Mouse (Mus musculus) effector memory CD4-positive, alpha-beta T cell, adult 7 months (primary cell): ENCODE data around the gene Foxo4. TPM values are rescaled to one million over a fixed set of nuclear protein-coding genes. Genes with fewer than 3 reads are reported as not detected.

Source experiments
- polyA plus RNA-seq: library from polyadenylated mRNA; unstranded; fragments of 100-300 nt; shearing (Covaris generic); gene quantifications from one replicate; pipeline ENCODE4 v1.2.1, GENCODE M21; 2017

Foxo4 gene
- 1.6 TPM for polyA plus RNA-seq

DNA sequence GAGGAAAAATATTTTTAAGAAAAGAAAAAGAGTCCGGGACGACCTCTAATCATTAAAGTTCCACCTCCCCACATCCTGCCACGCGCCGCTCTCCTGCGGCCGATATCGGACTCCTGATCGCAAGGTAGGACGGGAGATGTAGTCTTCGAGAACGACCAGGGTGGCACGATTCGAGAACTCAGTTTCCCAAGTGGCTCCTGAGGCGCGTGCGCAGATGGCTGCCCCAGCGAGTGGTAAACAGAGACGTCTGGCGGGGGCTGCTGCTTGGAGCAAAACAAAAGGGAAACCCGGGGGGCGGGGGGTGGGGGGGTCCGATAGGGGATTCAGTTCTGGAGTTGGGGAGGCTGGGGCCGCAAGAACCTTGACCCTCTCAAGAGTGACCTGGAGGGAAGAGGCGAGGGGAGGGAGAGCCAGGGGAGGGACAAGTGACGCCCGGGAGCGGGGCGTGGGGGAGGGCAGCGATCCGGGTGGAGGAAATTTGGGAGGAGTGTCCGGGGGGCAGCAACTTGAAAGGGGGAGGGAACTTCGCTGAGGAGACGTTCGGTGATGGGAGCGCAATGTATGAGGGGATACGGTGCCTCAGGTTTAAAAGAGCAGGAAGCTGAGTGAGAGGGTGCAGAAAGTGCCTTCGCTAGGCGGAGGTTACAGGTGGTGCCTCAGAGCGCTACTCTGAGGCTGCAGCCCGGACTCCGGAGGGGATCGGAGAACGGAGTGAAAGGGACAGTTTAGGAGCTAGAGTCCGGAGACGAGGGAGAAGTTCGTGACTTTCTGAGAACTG lies at the start of gene Foxo4:
TSS of gene Foxo4 (plus strand) at position 577 of the 778 bp plus-strand sequence.

DNA sequence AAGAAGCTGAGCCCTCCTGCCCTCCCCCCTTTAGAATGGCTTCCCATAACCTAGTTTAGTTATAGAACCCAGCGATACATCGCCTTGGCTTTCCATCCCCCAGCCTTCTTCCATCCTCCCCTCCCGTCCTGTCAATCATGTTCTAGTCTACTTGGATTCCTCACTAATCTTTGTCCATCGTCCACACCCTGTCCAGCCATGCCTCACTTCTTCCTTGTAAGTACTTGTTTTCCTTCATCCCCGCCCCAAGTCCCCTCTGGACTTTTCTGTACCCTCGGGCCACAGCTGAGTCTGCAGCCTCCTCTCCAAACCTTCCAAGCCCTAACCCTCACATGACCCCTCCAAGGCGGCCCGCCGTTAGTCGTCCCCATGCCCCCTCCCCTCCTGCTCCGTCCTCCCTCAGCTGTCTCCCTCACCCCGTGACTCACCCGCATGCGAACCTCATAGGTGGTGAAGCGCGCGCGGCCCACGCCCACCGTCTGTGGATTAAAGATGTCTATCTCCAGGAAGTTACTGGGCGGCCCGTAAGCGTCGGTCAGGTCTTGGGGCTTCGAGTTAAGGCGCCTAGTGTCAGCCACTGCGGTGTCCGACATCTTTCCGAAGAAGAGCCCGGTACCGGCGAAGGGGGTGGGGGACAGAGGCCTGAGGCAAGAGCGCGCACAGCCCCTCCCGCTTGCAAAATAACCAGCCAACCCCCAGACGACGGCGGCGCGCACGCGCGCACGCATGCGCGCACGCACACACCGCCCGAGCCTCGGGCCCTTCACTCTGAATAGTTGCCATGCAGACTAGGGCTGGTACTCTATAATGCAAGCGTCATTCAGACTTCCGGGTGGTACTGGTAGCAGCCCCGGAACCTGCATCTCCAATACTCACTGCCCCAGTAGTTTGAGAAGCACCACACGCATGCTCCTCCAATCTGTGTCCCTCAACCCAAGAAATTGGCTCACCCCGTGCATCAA lies 32.2 kb upstream of the Foxo4 start, which contains the start of gene Snx12:
TSS of gene Snx12 (minus strand) at position 730 of the 962 bp plus-strand sequence.

DNA sequence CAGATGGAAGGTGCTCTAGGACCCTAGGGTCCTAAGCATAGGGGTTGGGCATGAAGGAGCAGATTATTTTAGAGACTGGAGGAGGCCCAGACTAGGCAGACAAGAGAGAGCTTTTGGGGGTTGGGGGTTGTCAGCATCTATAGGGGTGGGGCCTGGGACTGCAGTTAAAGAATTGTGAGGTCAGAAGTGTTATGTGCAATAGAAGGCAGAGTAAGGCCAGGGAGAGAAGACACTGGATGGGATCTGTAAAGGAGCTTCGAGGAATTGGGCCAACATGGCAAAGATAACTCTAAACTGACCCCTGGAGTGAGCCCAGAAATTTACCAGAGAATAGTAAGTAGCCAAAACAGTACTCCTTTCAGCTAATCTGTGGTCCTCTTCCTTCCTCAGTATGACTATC lies 9.6 kb downstream of the Foxo4 start, which contains the start of gene Gm614:
TSS of gene Gm614 (minus strand) at position 101 of the 400 bp plus-strand sequence.

DNA sequence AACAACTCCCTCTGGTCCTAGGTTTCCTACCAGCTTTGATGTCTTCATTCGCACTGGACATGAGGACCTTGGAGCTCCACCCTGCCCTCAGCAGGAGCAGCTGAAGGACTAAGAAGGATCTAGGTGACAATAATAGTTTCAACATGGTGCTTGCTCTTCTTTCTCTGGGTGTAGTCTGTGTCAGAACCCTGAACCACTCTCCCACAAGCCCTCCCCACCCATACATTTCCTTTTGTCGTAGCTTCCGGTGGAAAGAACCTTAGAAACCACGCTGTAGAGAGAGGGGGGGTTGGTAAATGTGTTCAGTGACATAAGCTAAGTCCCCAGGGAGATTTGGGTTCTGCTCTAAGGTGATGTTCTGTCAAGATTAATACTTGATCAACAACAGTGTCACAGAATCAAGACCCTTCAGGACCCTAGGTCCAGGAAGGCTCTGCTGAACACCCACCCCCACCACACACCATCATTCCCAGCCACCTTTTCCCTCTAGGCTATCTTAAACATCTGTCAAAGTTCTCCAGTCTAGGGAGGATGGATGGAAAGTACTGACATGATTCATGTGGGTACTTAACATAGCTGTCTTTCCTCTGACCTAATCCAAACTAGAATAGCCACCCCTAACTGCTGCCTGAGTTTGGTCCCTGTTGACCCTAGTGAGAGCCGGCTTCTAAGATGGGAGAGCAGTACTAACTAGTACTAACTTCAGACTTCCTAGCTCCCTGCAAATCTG lies 13.9 kb downstream of the Foxo4 start, which contains the start of gene Il2rg:
TSS of gene Il2rg (minus strand) at position 231 of the 730 bp plus-strand sequence.

DNA sequence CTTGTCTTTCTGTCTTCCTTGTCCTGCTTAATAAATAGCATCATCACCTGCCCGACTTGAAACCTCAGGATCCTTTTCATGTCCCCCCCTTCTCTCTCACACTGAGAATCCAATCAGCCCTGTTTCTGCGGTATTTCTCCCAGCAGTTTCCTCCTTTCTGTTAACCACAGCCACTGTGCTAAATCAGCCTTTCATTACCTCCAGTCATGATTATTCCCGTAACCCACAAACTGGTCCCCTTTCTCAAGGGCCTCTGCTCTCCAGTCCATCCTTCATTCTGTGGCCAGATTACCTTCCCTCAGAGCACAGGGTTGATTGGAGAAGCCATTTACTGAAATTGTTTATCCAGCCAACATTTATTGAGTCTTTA lies 14.4 kb downstream of the Foxo4 start, which contains the start of gene Gm20489:
TSS of gene Gm20489 (minus strand) at position 269 of the 370 bp plus-strand sequence.

DNA sequence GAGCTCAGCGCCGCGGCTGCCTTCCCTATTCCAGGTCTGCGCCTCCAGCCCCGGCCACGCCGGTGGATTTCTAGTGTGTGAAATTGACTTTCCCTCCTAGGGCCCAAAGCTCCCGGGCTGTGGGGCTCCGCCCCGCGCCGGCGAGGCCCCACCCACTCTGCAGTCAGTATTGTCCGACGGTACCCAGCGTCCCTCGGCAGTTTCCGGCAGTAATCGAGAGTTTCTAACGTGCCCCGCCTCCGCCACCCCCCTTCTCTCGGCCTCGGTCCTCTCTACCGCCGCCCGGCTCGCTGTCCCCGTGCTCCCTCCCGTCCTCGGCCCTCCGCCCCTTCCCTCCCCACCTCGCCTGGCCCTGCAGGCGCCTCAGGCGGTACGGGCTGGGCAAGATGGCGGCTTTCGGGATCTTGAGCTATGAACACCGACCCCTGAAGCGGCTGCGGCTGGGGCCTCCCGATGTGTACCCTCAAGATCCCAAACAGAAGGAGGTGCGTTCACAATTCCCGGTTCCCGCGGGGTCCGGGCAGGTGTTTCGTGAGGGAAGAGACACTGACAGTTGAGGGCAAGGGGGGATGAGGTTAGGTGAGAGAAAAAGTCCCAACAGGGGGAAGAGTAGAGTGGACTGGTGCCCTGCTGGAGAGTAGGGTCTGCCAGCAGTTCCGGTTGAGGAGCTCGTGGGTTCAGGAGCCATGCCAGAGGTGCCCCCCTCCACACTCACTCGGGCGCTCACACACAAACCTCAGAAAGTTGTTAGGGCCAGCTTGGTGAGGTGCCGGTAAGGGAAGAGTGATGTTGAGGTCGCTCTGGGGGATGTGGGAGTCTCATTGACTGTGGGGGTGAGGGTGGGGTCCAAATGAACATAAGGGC lies 19.8 kb downstream of the Foxo4 start, which contains the start of gene Med12:
TSS of gene Med12 (plus strand) at position 156 of the 864 bp plus-strand sequence.

DNA sequence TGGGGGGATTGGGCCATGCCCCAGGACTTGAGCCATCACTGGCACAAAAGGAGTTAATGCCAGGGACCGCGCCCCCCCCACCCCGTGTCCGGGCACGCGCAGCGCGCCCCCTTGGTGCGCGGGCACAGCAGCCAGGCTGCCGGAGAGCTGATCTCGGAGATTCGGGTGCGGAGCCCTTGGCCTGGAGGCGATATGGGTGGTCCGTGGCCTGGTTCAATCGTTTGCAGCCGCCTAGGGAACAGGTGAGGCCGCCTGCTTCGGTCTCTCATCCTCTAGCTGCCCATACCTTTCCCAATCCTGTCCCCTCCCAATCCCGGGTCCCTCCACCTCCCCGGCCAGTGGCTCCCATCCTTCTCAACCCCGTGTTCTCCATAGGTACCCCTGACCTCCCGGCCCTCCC lies 44.7 kb downstream of the Foxo4 start, which contains the start of gene Nlgn3:
TSS of gene Nlgn3 (plus strand) at position 114 of the 400 bp plus-strand sequence.

Other genes starting within 250 kb of the Foxo4 start
- gene Tex11, start 194.9 kb upstream of the Foxo4 start, polyA plus RNA-seq, result not detected
- 1.0 TPM for gene Slc7a3, start 168.5 kb upstream of the Foxo4 start, polyA plus RNA-seq
- gene Snx12, start 32.0 kb upstream of the Foxo4 start, polyA plus RNA-seq, result 51.6 TPM
- 3.7 TPM for gene Gm614, start 9.5 kb downstream of the Foxo4 start, polyA plus RNA-seq
- gene Il2rg, start 13.7 kb downstream of the Foxo4 start, polyA plus RNA-seq, result 1,832 TPM
- not detected for gene Gm20489, start 14.5 kb downstream of the Foxo4 start, polyA plus RNA-seq
- gene Med12, start 19.5 kb downstream of the Foxo4 start, polyA plus RNA-seq, result 66.4 TPM
- not detected for gene Nlgn3, start 44.6 kb downstream of the Foxo4 start, polyA plus RNA-seq
- gene Gjb1, start 121.8 kb downstream of the Foxo4 start, polyA plus RNA-seq, result not detected
- gene Zmym3, start 166.3 kb downstream of the Foxo4 start, polyA plus RNA-seq, result 10.3 TPM
- gene Nono, start 174.8 kb downstream of the Foxo4 start, polyA plus RNA-seq, result 227 TPM
- gene Itgb1bp2, start 194.6 kb downstream of the Foxo4 start, polyA plus RNA-seq, result not detected